Mouse (Mus musculus) stomach, embryonic 15.5 days (tissue): ENCODE results near the gene Cnnm3. TPM values are rescaled to one million over a fixed set of nuclear protein-coding genes. Genes with fewer than 3 reads are reported as not detected.
A peak's percentile ranks its signal among the peaks of the same experiment; 100 is the strongest.

ENCODE experiments used
- ATAC-seq: fragments of 200-750 bp; cut with Nextera tagmentation; 2 replicates; pipeline ENCODE4 v1.8.0; 2017; ENCODE audit warnings: low read depth, moderate number of reproducible peaks, moderate TSS enrichment; ENCODE audit not compliant: insufficient read depth, low FRiP score
- H3K27ac ChIP-seq: fragments of 300-500 bp; sonication (generic); 2 replicates; pipeline ENCODE4 v1.5.1; 2015; ENCODE audit warnings: mild to moderate bottlenecking, inconsistent platforms
- H3K27me3 ChIP-seq: fragments of 300-500 bp; sonication (generic); replicated peaks from 2 replicates; pipeline ENCODE4 v1.6.1; 2015; ENCODE audit warnings: inconsistent platforms
- H3K36me3 ChIP-seq: fragments of 300-500 bp; sonication (generic); 2 replicates; pipeline ENCODE4 v1.6.1; 2015; ENCODE audit warnings: inconsistent platforms
- H3K4me1 ChIP-seq: fragments of 300-500 bp; sonication (generic); 2 replicates; pipeline ENCODE4 v1.6.1; 2015; ENCODE audit warnings: inconsistent platforms
- H3K4me2 ChIP-seq: fragments of 300-500 bp; sonication (generic); 2 replicates; pipeline ENCODE4 v1.6.1; 2015; ENCODE audit warnings: mild to moderate bottlenecking, inconsistent platforms
- H3K4me3 ChIP-seq: fragments of 300-500 bp; sonication (generic); replicated peaks from 2 replicates; pipeline ENCODE4 v1.5.1; 2015; ENCODE audit warnings: inconsistent platforms
- H3K9ac ChIP-seq: fragments of 300-500 bp; sonication (generic); 2 replicates; pipeline ENCODE4 v1.6.1; 2015; ENCODE audit warnings: inconsistent platforms
- H3K9me3 ChIP-seq: fragments of 300-500 bp; sonication (generic); 2 replicates; pipeline ENCODE4 v1.6.1; 2016; ENCODE audit warnings: inconsistent platforms
- WGBS: fragments of 180-500 bp; shearing (Covaris S2); methylation state at CpG from one replicate; pipeline ENCODE4 v1.1.7; 2015; 5-methylcytosine and 5-hydroxymethylcytosine counted together
- polyA plus RNA-seq: library from polyadenylated mRNA; unstranded; fragments of >200 nt; fragmentation: Nextera tagmentation; extraction: Ambion mirVana; gene quantifications from 2 replicates; pipeline ENCODE4 v1.2.1, GENCODE M21; 2015

The Cnnm3 gene
- polyA plus RNA-seq, 1 experiment from 2014 or later, result 3.6 TPM

- no peaks in the 10 kb centered on the region for H3K9me3 ChIP-seq
- peak; percentile 46 for ATAC-seq
- H3K27me3 ChIP-seq, result no peaks in the 10 kb centered on the region
- peak overlapping the region; percentile 44 for H3K9ac ChIP-seq
- H3K4me1 ChIP-seq, result peaks cover 18% of the 10 kb centered on the region
- H3K4me3 ChIP-seq, result peak overlapping the region; percentile 79
- WGBS, result under 1% methylated on average over 118 of the region's 126 CpGs
- 0 out of 2 replicates have a peak, but pooled peaks cover 7% of the 10 kb centered on the region for H3K36me3 ChIP-seq
- H3K4me2 ChIP-seq, result peak overlapping the region; percentile 89
- H3K27ac ChIP-seq, result peak overlapping the region; percentile 97
Observed at GRCm38 (mm10) chr1:36512089-36512965, 660 bp downstream of the Cnnm3 start.

- Histone ChIP-seq H3K27ac (peak overlapping the region; percentile 97), H3K27me3 (no peaks in the 10 kb centered on the region), H3K4me1 (peaks cover 18% of the 10 kb centered on the region), H3K9ac (peak overlapping the region; percentile 44; the same call in 1 of the 2 replicates), H3K4me3 (peak overlapping the region; percentile 79), H3K4me2 (peak overlapping the region; percentile 89), H3K36me3 (0 out of 2 replicates have a peak, but pooled peaks cover 7% of the 10 kb centered on the region), H3K9me3 (no peaks in the 10 kb centered on the region)
- ATAC-seq, result no peak
- 1% methylated on average over 16 of the region's 16 CpGs for WGBS
Observed at GRCm38 (mm10) chr1:36512966-36513280, 1.3 kb downstream of the Cnnm3 start.

- peak overlapping the region; percentile 79 for H3K4me3 ChIP-seq
- peaks cover 9% of the 10 kb centered on the region; the same call in 1 of the 2 replicates for H3K36me3 ChIP-seq
- WGBS, result 7% methylated on average over 1 of the region's 1 CpGs
- no peaks in the 10 kb centered on the region for H3K27me3 ChIP-seq
- H3K4me2 ChIP-seq, result peak overlapping the region; percentile 89
- ATAC-seq, result no peak
- H3K9me3 ChIP-seq, result no peaks in the 10 kb centered on the region
- H3K4me1 ChIP-seq, result peaks cover 18% of the 10 kb centered on the region
- H3K9ac ChIP-seq, result no peak overlapping the region
- H3K27ac ChIP-seq, result no peak overlapping the region
Observed at GRCm38 (mm10) chr1:36513310-36513709, 1.6 kb downstream of the Cnnm3 start.

GRCm38 (mm10) chr1:36513718-36514117 lies 2.1 kb downstream of the Cnnm3 start:
- Histone ChIP-seq H3K36me3 (peaks cover 13% of the 10 kb centered on the region; the same call in 1 of the 2 replicates), H3K4me1 (peaks cover 18% of the 10 kb centered on the region), H3K9ac (no peak overlapping the region), H3K4me2 (peak overlapping the region; percentile 89), H3K4me3 (peak overlapping the region; percentile 79), H3K27me3 (no peaks in the 10 kb centered on the region), H3K27ac (no peak overlapping the region), H3K9me3 (no peaks in the 10 kb centered on the region)
- ATAC-seq, result no peak
- WGBS, result 56% methylated on average over 2 of the region's 2 CpGs

GRCm38 (mm10) chr1:36518259-36518658 lies 6.6 kb downstream of the Cnnm3 start:
- Histone ChIP-seq H3K27me3 (no peaks in the 10 kb centered on the region), H3K4me1 (peaks cover 12% of the 10 kb centered on the region), H3K4me3 (no peak overlapping the region), H3K9ac (no peak overlapping the region), H3K36me3 (peaks cover 40% of the 10 kb centered on the region), H3K4me2 (no peak overlapping the region), H3K9me3 (no peaks in the 10 kb centered on the region), H3K27ac (no peak overlapping the region)
- WGBS, result 82% methylated on average over 3 of the region's 3 CpGs
- no peak for ATAC-seq

- Histone ChIP-seq H3K27ac (no peak overlapping the region), H3K4me1 (peaks cover 7% of the 10 kb centered on the region), H3K9me3 (no peaks in the 10 kb centered on the region), H3K9ac (no peak overlapping the region), H3K4me2 (no peak overlapping the region), H3K27me3 (no peaks in the 10 kb centered on the region), H3K4me3 (no peak overlapping the region), H3K36me3 (peaks cover 44% of the 10 kb centered on the region)
- no peak for ATAC-seq
- 66% methylated on average over 11 of the region's 11 CpGs for WGBS
Observed at GRCm38 (mm10) chr1:36519626-36520025, 8.0 kb downstream of the Cnnm3 start.

- Histone ChIP-seq H3K27ac (no peak overlapping the region), H3K27me3 (no peaks in the 10 kb centered on the region), H3K9ac (no peak overlapping the region), H3K4me3 (no peak overlapping the region), H3K4me1 (peaks cover 6% of the 10 kb centered on the region; the same call in 1 of the 2 replicates), H3K4me2 (no peak overlapping the region), H3K36me3 (peaks cover 51% of the 10 kb centered on the region), H3K9me3 (no peaks in the 10 kb centered on the region)
- ATAC-seq, result no peak
- 84% methylated on average over 7 of the region's 7 CpGs for WGBS
Observed at GRCm38 (mm10) chr1:36522210-36522609, 10.5 kb downstream of the Cnnm3 start.

- Histone ChIP-seq H3K36me3 (peaks cover 48% of the 10 kb centered on the region), H3K4me2 (no peak overlapping the region), H3K4me3 (no peak overlapping the region), H3K27ac (peak overlapping the region; percentile 80), H3K4me1 (peaks cover 14% of the 10 kb centered on the region), H3K9ac (no peak overlapping the region), H3K27me3 (no peaks in the 10 kb centered on the region), H3K9me3 (no peaks in the 10 kb centered on the region)
- no peak for ATAC-seq
- 51% methylated on average over 9 of the region's 9 CpGs for WGBS
Observed at GRCm38 (mm10) chr1:36523332-36524013, 11.8 kb downstream of the Cnnm3 start.

- Histone ChIP-seq H3K36me3 (peaks cover 46% of the 10 kb centered on the region), H3K9ac (no peak overlapping the region), H3K4me2 (no peak overlapping the region), H3K27ac (peak overlapping the region; percentile 80), H3K9me3 (no peaks in the 10 kb centered on the region), H3K4me3 (no peak overlapping the region), H3K27me3 (no peaks in the 10 kb centered on the region), H3K4me1 (peaks cover 15% of the 10 kb centered on the region)
- no peak for ATAC-seq
- 39% methylated on average over 5 of the region's 5 CpGs for WGBS
Observed at GRCm38 (mm10) chr1:36524058-36524457, 12.4 kb downstream of the Cnnm3 start.

- no peak for ATAC-seq
- Histone ChIP-seq H3K36me3 (peaks cover 33% of the 10 kb centered on the region), H3K4me1 (peaks cover 20% of the 10 kb centered on the region), H3K27me3 (no peaks in the 10 kb centered on the region), H3K9me3 (no peaks in the 10 kb centered on the region), H3K4me2 (no peak overlapping the region), H3K9ac (no peak overlapping the region), H3K27ac (no peak overlapping the region), H3K4me3 (no peak overlapping the region)
- WGBS, result 86% methylated on average over 12 of the region's 12 CpGs
Observed at GRCm38 (mm10) chr1:36525774-36526173, 14.1 kb downstream of the Cnnm3 start.

- peaks cover 22% of the 10 kb centered on the region for H3K4me1 ChIP-seq
- peaks cover 22% of the 10 kb centered on the region for H3K36me3 ChIP-seq
- H3K9ac ChIP-seq, result no peak overlapping the region
- no peak overlapping the region for H3K4me2 ChIP-seq
- H3K27me3 ChIP-seq, result no peaks in the 10 kb centered on the region
- no peak for ATAC-seq
- 89% methylated on average over 10 of the region's 10 CpGs for WGBS
- H3K9me3 ChIP-seq, result no peaks in the 10 kb centered on the region
- H3K27ac ChIP-seq, result no peak overlapping the region
- H3K4me3 ChIP-seq, result no peak overlapping the region
Observed at GRCm38 (mm10) chr1:36526903-36527302, 15.2 kb downstream of the Cnnm3 start.

GRCm38 (mm10) chr1:36528351-36528750 lies 16.7 kb downstream of the Cnnm3 start:
- 15% methylated on average over 1 of the region's 1 CpGs for WGBS
- Histone ChIP-seq H3K27ac (no peak overlapping the region), H3K4me2 (no peak overlapping the region), H3K27me3 (no peaks in the 10 kb centered on the region), H3K9ac (no peak overlapping the region), H3K4me1 (peaks cover 24% of the 10 kb centered on the region), H3K4me3 (no peak overlapping the region), H3K36me3 (peaks cover 18% of the 10 kb centered on the region), H3K9me3 (no peaks in the 10 kb centered on the region)
- no peak for ATAC-seq
